In the genomic region with DNA sequence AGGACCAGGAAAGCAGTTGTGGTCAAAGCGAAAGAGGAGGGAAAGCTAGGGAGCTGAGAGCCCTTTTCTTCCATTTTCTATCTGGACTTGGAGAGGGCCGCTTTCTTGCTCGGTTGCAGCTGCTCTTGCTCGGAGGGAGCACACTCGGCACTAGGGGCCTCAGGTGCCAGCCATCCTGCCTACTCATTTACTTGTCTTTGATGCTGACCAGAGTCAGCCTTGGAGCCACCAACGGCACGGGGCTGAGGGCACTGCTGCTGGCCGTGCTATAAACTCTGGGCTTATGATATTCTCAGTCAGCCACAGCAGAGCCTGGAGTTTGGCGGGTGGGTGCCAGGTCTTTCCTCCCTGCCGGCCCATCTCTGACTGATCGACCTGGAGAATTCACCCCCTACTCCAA, we compare ENCODE assay signal across 8 mouse cellular contexts. TPM values are rescaled to one million over a fixed set of nuclear protein-coding genes. Genes with fewer than 3 reads are reported as not detected.
DNase-seq lines count a peak whose midpoint lies in the region; ATAC-seq and TF ChIP-seq lines count a peak whose summit lies in the region.

No protein-coding gene starts in this region.

- 5% methylated on average over 11 of the region's 11 CpGs for WGBS in heart, embryonic 12.5 days
- WGBS in limb, embryonic 12.5 days: 0% methylated on average over 11 of the region's 11 CpGs
- WGBS in olfactory bulb, adult 2 months: 2% methylated on average over 11 of the region's 11 CpGs

- H3K4me1 ChIP-seq in heart, embryonic 12.5 days (replicated peaks): peaks cover 39% of the 10 kb centered on the region
- peaks cover 88% of the 10 kb centered on the region for H3K4me1 ChIP-seq in E14TG2a.4 (replicated peaks; ENCODE audit: low read depth, low read length)
- peaks cover 39% of the 10 kb centered on the region for H3K4me1 ChIP-seq in limb, embryonic 12.5 days (replicated peaks)
- peaks cover 54% of the 10 kb centered on the region for H3K4me1 ChIP-seq in olfactory bulb, adult 2 months (ENCODE audit: control insufficient read depth, insufficient read depth, low read length)

- peak overlapping the region; percentile 65 for H3K4me3 ChIP-seq in heart, embryonic 12.5 days
- H3K4me3 ChIP-seq in E14TG2a.4 (replicated peaks; ENCODE audit: low read length): peak overlapping the region; percentile 94
- peak overlapping the region; percentile 70 for H3K4me3 ChIP-seq in limb, embryonic 12.5 days (replicated peaks)
- peak overlapping the region; percentile 71 for H3K4me3 ChIP-seq in olfactory bulb, adult 2 months (ENCODE audit: insufficient read depth, low read depth, low read length)

- H3K4me2 ChIP-seq in heart, embryonic 12.5 days: peak overlapping the region; percentile 85
- peak overlapping the region; percentile 84 for H3K4me2 ChIP-seq in limb, embryonic 12.5 days

- H3K27ac ChIP-seq in heart, embryonic 12.5 days (ENCODE audit: poor library complexity, severe bottlenecking): peak overlapping the region; percentile 74
- peak overlapping the region; percentile 96 for H3K27ac ChIP-seq in limb, embryonic 12.5 days
- H3K27ac ChIP-seq in olfactory bulb, adult 2 months (ENCODE audit: insufficient read depth, low read depth, low read length): peak overlapping the region; percentile 72

- no peak for TF ChIP-seq CTCF in E14TG2a.4 (conservative IDR thresholded peaks at IDR 0.05; ENCODE audit: low read length)
- no peak for TF ChIP-seq CTCF in olfactory bulb, adult 2 months (IDR thresholded peaks at IDR 0.05; ENCODE audit: insufficient read depth, low read depth, low read length)

- H3K27me3 ChIP-seq in heart, embryonic 12.5 days (replicated peaks): no peaks in the 10 kb centered on the region
- no peaks in the 10 kb centered on the region for H3K27me3 ChIP-seq in E14TG2a.4 (ENCODE audit: insufficient read depth, low read length)
- no peaks in the 10 kb centered on the region for H3K27me3 ChIP-seq in limb, embryonic 12.5 days

- peak overlapping the region; percentile 80 for H3K9ac ChIP-seq in heart, embryonic 12.5 days
- H3K9ac ChIP-seq in limb, embryonic 12.5 days (replicated peaks): peak overlapping the region; percentile 81

- DNase-seq in heart, adult 9 months (ENCODE audit: low spot score in 2 of 2): no peak
- no peak for DNase-seq in layer of hippocampus, postnatal 25 days (ENCODE audit: extremely low spot score in 1 of 2, low spot score in 1 of 2)
- DNase-seq in cerebellum, adult 9-11 months: no peak

- no peaks in the 10 kb centered on the region for H3K9me3 ChIP-seq in heart, embryonic 12.5 days (replicated peaks)
- no peaks in the 10 kb centered on the region for H3K9me3 ChIP-seq in E14TG2a.4 (ENCODE audit: low read length)
- no peaks in the 10 kb centered on the region for H3K9me3 ChIP-seq in limb, embryonic 12.5 days

- TF ChIP-seq POLR2A in olfactory bulb, adult 2 months (IDR thresholded peaks at IDR 0.05; ENCODE audit: insufficient read depth, low read depth, low read length): no peak

- ATAC-seq in heart, embryonic 12.5 days (ENCODE audit: insufficient number of reproducible peaks, low FRiP score): 0 out of 2 replicates have a peak, but pooled peaks have one; percentile 13
- ATAC-seq in erythroblast, adult 5-6 weeks (replicated peaks; ENCODE audit: low FRiP score, poor library complexity, severe bottlenecking): peak; percentile 16; the same call in 1 of the 2 replicates
- ATAC-seq in limb, embryonic 12.5 days (ENCODE audit: insufficient number of reproducible peaks, insufficient read depth, low FRiP score, low TSS enrichment, low read depth): no peak

- H3K36me3 ChIP-seq in heart, embryonic 12.5 days: 0 out of 2 replicates have a peak, but pooled peaks cover 3% of the 10 kb centered on the region
- H3K36me3 ChIP-seq in E14TG2a.4 (ENCODE audit: insufficient read depth, low read length): peaks cover 53% of the 10 kb centered on the region
- H3K36me3 ChIP-seq in limb, embryonic 12.5 days: no peaks in the 10 kb centered on the region; the same call in 1 of the 2 replicates

RNA-seq across cellular contexts. Expression of a gene that starts 12.2 kb away (rescaled TPM):
- 10.3 and 10.7 TPM in 2 replicates for polyA plus RNA-seq in heart, embryonic 12.5 days (2016; fragmentation: Nextera tagmentation; extraction: Ambion mirVana)
- 19.9 and 22.1 TPM in 2 replicates for total RNA-seq in erythroblast, adult 5-6 weeks (2015; ENCODE audit: low replicate concordance)
- 33.7 and 49.8 TPM in 2 replicates for total RNA-seq in erythroblast, adult 5-6 weeks (2017; ENCODE audit: low replicate concordance)
- polyA plus RNA-seq in limb, embryonic 12.5 days (2016; fragmentation: Nextera tagmentation; extraction: Ambion mirVana): 12.2 and 13.5 TPM in 2 replicates
- not detected in 2 replicates for polyA plus RNA-seq in olfactory bulb, adult 2 months (2012; ENCODE audit: insufficient read depth, insufficient read length, low replicate concordance, missing spikeins)
- 10 to 100 TPM; 23.0 to 23.2 TPM for total RNA-seq in layer of hippocampus, postnatal 25 days (2021)

RNA-seq across cellular contexts. Expression of a gene that starts 33.8 kb away (rescaled TPM):
- polyA plus RNA-seq in heart, embryonic 12.5 days (2016; fragmentation: Nextera tagmentation; extraction: Ambion mirVana): 43.4 and 47.3 TPM in 2 replicates
- total RNA-seq in erythroblast, adult 5-6 weeks (2015; ENCODE audit: low replicate concordance): 21.3 and 41.8 TPM in 2 replicates
- total RNA-seq in erythroblast, adult 5-6 weeks (2017; ENCODE audit: low replicate concordance): 29.8 and 37.1 TPM in 2 replicates
- 47.5 and 49.7 TPM in 2 replicates for polyA plus RNA-seq in limb, embryonic 12.5 days (2016; fragmentation: Nextera tagmentation; extraction: Ambion mirVana)
- not detected in 2 replicates for polyA plus RNA-seq in olfactory bulb, adult 2 months (2012; ENCODE audit: insufficient read depth, insufficient read length, low replicate concordance, missing spikeins)
- total RNA-seq in layer of hippocampus, postnatal 25 days (2021): 10 to 100 TPM; 23.8 to 25.2 TPM

RNA-seq across cellular contexts. Expression of a gene that starts 33.8 kb away (rescaled TPM):
- 3.6 and 3.9 TPM in 2 replicates for polyA plus RNA-seq in heart, embryonic 12.5 days (2016; fragmentation: Nextera tagmentation; extraction: Ambion mirVana)
- total RNA-seq in erythroblast, adult 5-6 weeks (2015; ENCODE audit: low replicate concordance): 0.77 TPM in 1 of 2 replicates, not detected in the other
- 0.94 and 2.0 TPM in 2 replicates for total RNA-seq in erythroblast, adult 5-6 weeks (2017; ENCODE audit: low replicate concordance)
- 3.2 and 3.7 TPM in 2 replicates for polyA plus RNA-seq in limb, embryonic 12.5 days (2016; fragmentation: Nextera tagmentation; extraction: Ambion mirVana)
- polyA plus RNA-seq in olfactory bulb, adult 2 months (2012; ENCODE audit: insufficient read depth, insufficient read length, low replicate concordance, missing spikeins): not detected in 2 replicates
- total RNA-seq in layer of hippocampus, postnatal 25 days (2021): 1 to 10 TPM; 6.1 to 6.9 TPM

RNA-seq across cellular contexts. Expression of a gene that starts 47.3 kb away (rescaled TPM):
- 0.26 and 0.37 TPM in 2 replicates for polyA plus RNA-seq in heart, embryonic 12.5 days (2016; fragmentation: Nextera tagmentation; extraction: Ambion mirVana)
- total RNA-seq in erythroblast, adult 5-6 weeks (2015; ENCODE audit: low replicate concordance): not detected in 2 replicates
- total RNA-seq in erythroblast, adult 5-6 weeks (2017; ENCODE audit: low replicate concordance): 1.5 TPM in 1 of 2 replicates, not detected in the other
- polyA plus RNA-seq in limb, embryonic 12.5 days (2016; fragmentation: Nextera tagmentation; extraction: Ambion mirVana): 0.41 and 0.79 TPM in 2 replicates
- not detected in 2 replicates for polyA plus RNA-seq in olfactory bulb, adult 2 months (2012; ENCODE audit: insufficient read depth, insufficient read length, low replicate concordance, missing spikeins)
- total RNA-seq in layer of hippocampus, postnatal 25 days (2021): 1 to 10 TPM; 1.8 to 2.0 TPM

Comparison
In these comparisons a context has a peak if more than half of its experiments do, and no peak if none do; other contexts are left out.
1. RNA of a gene that starts 33.8 kb away (polyA plus RNA-seq): 47.5 to 49.7 TPM in limb, embryonic 12.5 days and 43.4 to 47.3 TPM in heart, embryonic 12.5 days; not detected in olfactory bulb, adult 2 months; every median in the first group is over 10 times any median in the second.
2. Peak in every context shown above with its lines, with median percentiles within 50 percentile points of each other: H3K27ac ChIP-seq and H3K4me3 ChIP-seq.